Mouse (Mus musculus) central nervous system, embryonic 11.5 days (tissue): Measurements from ENCODE around the gene Cela3b. TPM values are rescaled to one million over a fixed set of nuclear protein-coding genes. Genes with fewer than 3 reads are reported as not detected.

Experiments used
- polyA plus RNA-seq: library from polyadenylated mRNA; depleted of rRNA; stranded (reverse); fragments of >200 nt; gene quantifications from 2 replicates; pipeline ENCODE4 v1.2.3, GENCODE M21; 2012; rRNA removed

Cela3b gene
- 0.05 and 0.06 TPM in 2 replicates for polyA plus RNA-seq

DNA sequence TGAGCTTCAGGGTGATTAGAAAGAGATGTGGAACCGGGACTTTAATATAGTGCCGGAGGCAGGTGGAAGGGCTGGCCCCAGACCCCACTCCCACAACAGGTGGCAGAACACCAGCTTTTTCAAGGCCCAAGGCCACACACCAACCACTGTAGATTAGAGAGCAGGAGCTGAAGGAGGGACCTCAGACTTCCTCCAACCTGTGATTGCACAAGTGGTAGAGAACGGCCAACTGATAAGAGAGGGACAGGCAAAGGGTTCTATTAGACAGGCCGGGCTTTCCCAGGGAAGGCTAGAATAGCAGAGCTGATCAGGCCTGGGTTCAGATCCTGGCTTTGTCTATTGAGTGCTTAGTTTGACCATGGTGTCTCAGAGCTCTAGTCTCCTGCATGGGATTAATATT is at the start of gene Cela3b:
Cela3b (minus strand) TSS at position 39 of the 400 bp plus-strand sequence.

GRCm38 (mm10) chr4:137468260-137469080 is 38.1 kb upstream of the Cela3b start, which contains the start of gene Hspg2:
Hspg2 (plus strand) TSS chr4:137468769.

GRCm38 (mm10) chr4:137453234-137453767 is 23.0 kb upstream of the Cela3b start, which contains the start of gene 1700013G24Rik:
1700013G24Rik (plus strand) TSS chr4:137453284.

DNA sequence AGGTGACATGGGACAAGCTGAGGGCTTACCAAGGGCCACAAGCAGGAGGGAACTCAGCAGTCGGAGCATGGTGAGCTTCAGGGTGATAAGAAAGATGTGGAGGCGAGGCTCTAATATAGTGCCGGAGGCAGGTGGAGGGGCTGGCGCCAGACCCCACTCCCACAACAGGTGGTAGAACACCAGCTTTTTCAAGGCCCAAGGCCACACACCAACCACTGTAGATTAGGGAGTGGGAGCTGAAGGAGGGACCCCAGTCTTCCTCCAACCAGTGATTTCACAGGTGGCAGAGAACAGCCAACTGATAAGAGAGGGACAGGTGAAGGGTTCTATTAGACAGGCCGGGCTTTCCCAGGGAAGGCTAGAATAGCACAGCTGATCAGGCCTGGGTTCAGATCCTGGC is 20.6 kb downstream of the Cela3b start, which contains the start of gene Cela3a:
Cela3a (minus strand) TSS at position 101 of the 400 bp plus-strand sequence.

Other genes starting within 250 kb of the Cela3b start
- gene Wnt4, start 153.1 kb downstream of the Cela3b start, polyA plus RNA-seq, result 2.1 and 4.8 TPM in 2 replicates
- 265 and 339 TPM in 2 replicates for gene Cdc42, start 72.8 kb downstream of the Cela3b start, polyA plus RNA-seq
- not detected in 2 replicates for gene Cela3a, start 20.7 kb downstream of the Cela3b start, polyA plus RNA-seq
- gene 1700013G24Rik, start 22.7 kb upstream of the Cela3b start, polyA plus RNA-seq, result not detected in 2 replicates
- gene Hspg2, start 38.2 kb upstream of the Cela3b start, polyA plus RNA-seq, result 10.9 and 22.8 TPM in 2 replicates
- 0.16 TPM in 1 of 2 replicates, not detected in the other for gene Ldlrad2, start 144.0 kb upstream of the Cela3b start, polyA plus RNA-seq
- gene Usp48, start 163.2 kb upstream of the Cela3b start, polyA plus RNA-seq, result 96.4 and 122 TPM in 2 replicates
- gene Rap1gap, start 234.2 kb upstream of the Cela3b start, polyA plus RNA-seq, result 11.7 and 15.3 TPM in 2 replicates